Mouse (Mus musculus) liver, embryonic 14.5 days (tissue): ENCODE measurements around the gene Bin2. TPM values are rescaled to one million over a fixed set of nuclear protein-coding genes. Genes with fewer than 3 reads are reported as not detected.

Source experiments
- ATAC-seq: fragments of 200-750 bp; cut with Nextera tagmentation; 2 replicates; pipeline ENCODE4 v1.8.0; 2017; ENCODE audit warnings: moderate number of reproducible peaks, mild to moderate bottlenecking, moderate library complexity; ENCODE audit not compliant: insufficient read depth
- DNase-seq, 3 experiments: peaks; one replicate each; pipeline ENCODE4 v3.0.0-alpha.2; 2012 to 2013; ENCODE audit warnings: low read depth in 3 of 3, low spot score in 3 of 3
- H3K27ac ChIP-seq: fragments of 300-500 bp; sonication (generic); 2 replicates; pipeline ENCODE4 v1.5.1; 2014; ENCODE audit warnings: moderate library complexity, mild to moderate bottlenecking, control low read depth, inconsistent platforms
- H3K27me3 ChIP-seq: fragments of 300-500 bp; sonication (generic); 2 replicates; pipeline ENCODE4 v1.6.1; 2014; ENCODE audit warnings: mild to moderate bottlenecking, low read length, moderate library complexity; ENCODE audit not compliant: control insufficient read depth, insufficient read depth
- H3K36me3 ChIP-seq: fragments of 300-500 bp; sonication (generic); replicated peaks from 2 replicates; pipeline ENCODE4 v1.6.1; 2014; ENCODE audit warnings: low read depth; ENCODE audit not compliant: control insufficient read depth, insufficient read depth
- H3K4me1 ChIP-seq, 2 experiments: fragments of 200-500 bp in 1 of 2; fragments of 300-500 bp in 1 of 2; sonication (generic) in 1 of 2; replicated peaks; 2 replicates each; pipeline ENCODE4 v1.6.1; 2012 to 2014; ENCODE audit warnings: antibody characterized with exemption in 1 of 2, inconsistent platforms in 1 of 2, low read length in 1 of 2; ENCODE audit not compliant: control insufficient read depth in 2 of 2, insufficient read depth in 2 of 2
- H3K4me2 ChIP-seq: fragments of 300-500 bp; sonication (generic); 2 replicates; pipeline ENCODE4 v1.6.1; 2014; ENCODE audit warnings: low read depth, mild to moderate bottlenecking, control low read depth, moderate library complexity
- H3K4me3 ChIP-seq, 2 experiments: fragments of 200-500 bp in 1 of 2; fragments of 300-500 bp in 1 of 2; sonication (generic) in 1 of 2; 2 replicates each; pipeline ENCODE4 v1.5.1; 2012 to 2014; ENCODE audit warnings: low read depth in 2 of 2, low read length in 2 of 2, mild to moderate bottlenecking in 2 of 2, control low read depth in 1 of 2, inconsistent platforms in 1 of 2, moderate library complexity in 1 of 2; ENCODE audit not compliant: insufficient read depth in 1 of 2
- H3K9ac ChIP-seq: fragments of 300-500 bp; sonication (generic); replicated peaks from 2 replicates; pipeline ENCODE4 v1.6.1; 2014; ENCODE audit warnings: mild to moderate bottlenecking, control low read depth, moderate library complexity
- H3K9me3 ChIP-seq: fragments of 300-500 bp; sonication (generic); 2 replicates; pipeline ENCODE4 v1.6.1; 2016; ENCODE audit warnings: low read length, mixed read lengths; ENCODE audit not compliant: control insufficient read depth
- CTCF ChIP-seq: IDR thresholded peaks from 2 replicates; pipeline ENCODE4 v1.5.1; 2016; ENCODE audit warnings: antibody characterized with exemption, low read depth, control low read depth
- EP300 ChIP-seq: IDR thresholded peaks from 2 replicates; pipeline ENCODE4 v1.6.1; 2016; ENCODE audit warnings: antibody characterized with exemption, low read depth
- WGBS: fragments of 180-500 bp; shearing (Covaris S2); extraction: QIAGEN DNeasy Blood & Tissue Kit; methylation state at CpG from one replicate; pipeline ENCODE4 v1.1.7; 2014; ENCODE audit not compliant: insufficient replicate concordance; 5-methylcytosine and 5-hydroxymethylcytosine counted together
- polyA plus RNA-seq, 2 experiments: library from polyadenylated mRNA; depleted of rRNA in 1 of 2; stranded (reverse) in 1 of 2; unstranded in 1 of 2; fragments of >200 nt; fragmentation: Nextera tagmentation in 1 of 2; extraction: Ambion mirVana in 1 of 2; gene quantifications; 2 replicates each; pipeline versions ENCODE4 v1.2.1 to v1.2.3; 2012 to 2014

Bin2 gene
- polyA plus RNA-seq, 2 experiments = 12.7 to 17.5 TPM

DNA sequence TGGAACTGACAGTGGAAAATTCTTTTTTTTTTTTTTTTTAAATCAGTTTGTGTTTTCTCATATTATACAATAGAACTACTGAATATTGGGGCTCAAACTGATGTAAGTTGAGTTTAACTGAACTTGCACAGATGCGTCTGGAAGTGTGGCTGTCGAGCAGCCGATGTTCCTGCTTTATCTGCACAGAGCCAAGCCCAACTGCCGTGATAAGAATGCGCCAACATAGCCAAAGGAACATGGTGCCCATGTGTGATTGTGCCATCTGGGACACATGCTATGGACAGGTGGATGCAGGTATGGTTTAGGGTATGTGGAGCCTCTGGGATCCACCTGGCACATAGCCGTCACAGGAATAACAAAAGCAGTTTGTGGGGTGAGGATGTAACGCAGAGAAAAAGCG lies 16.5 kb upstream of the Bin2 start:
- peak overlapping the region; percentile 52 for H3K4me2 ChIP-seq
- ATAC-seq (peak; percentile 71), DNase-seq (no peak)

DNA sequence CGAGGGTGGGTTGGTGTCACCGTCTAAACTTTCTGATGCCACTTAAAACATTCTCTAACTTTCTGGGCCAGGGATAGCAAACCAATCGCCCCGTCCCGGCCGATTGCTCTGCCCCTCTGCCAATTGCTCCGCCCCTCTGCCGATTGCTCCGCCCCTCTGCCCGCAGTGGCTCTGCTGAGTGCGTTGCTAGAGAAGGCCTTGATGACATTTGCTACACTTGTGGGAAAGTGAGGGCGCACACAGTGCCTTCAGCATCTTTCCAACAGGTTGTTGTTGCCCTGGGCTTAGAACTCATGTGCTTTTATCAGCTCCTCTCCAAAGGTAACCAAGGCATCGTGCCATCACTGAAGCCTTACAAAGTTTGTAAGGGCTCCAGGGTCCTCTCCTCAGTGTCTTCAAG lies 15.9 kb upstream of the Bin2 start:
- TF ChIP-seq EP300 (no peak), CTCF (no peak)
- H3K4me3 ChIP-seq = 0 out of 4 replicates have a peak overlapping the region, but pooled peaks of 1 of the 2 experiments have one; percentile 12
- H3K4me1 ChIP-seq = peaks cover 10 to 36% of the 10 kb centered on the region in 2 experiments
- no peaks in the 10 kb centered on the region for H3K36me3 ChIP-seq
- no peak overlapping the region for H3K9ac ChIP-seq
- peak overlapping the region; percentile 52 for H3K4me2 ChIP-seq
- no peak overlapping the region for H3K27ac ChIP-seq
- ATAC-seq (peak; percentile 41; the same call in 1 of the 2 replicates), DNase-seq (no peak)
- WGBS = 26% methylated on average over 13 of the region's 13 CpGs
- no peaks in the 10 kb centered on the region for H3K27me3 ChIP-seq
- peaks cover 3% of the 10 kb centered on the region; the same call in 1 of the 2 replicates for H3K9me3 ChIP-seq

More for the DNA sequence above, 16.5 kb upstream of the Bin2 start:
- Histone ChIP-seq H3K4me3 (no peak overlapping the region), H3K9me3 (peaks cover 5% of the 10 kb centered on the region; the same call in 1 of the 2 replicates), H3K9ac (no peak overlapping the region), H3K27ac (no peak overlapping the region), H3K36me3 (no peaks in the 10 kb centered on the region), H3K4me1 (peaks cover 10 to 31% of the 10 kb centered on the region in 2 experiments), H3K27me3 (no peaks in the 10 kb centered on the region)
- WGBS = 30% methylated on average over 8 of the region's 8 CpGs
- TF ChIP-seq CTCF (no peak), EP300 (peak; percentile 93)

DNA sequence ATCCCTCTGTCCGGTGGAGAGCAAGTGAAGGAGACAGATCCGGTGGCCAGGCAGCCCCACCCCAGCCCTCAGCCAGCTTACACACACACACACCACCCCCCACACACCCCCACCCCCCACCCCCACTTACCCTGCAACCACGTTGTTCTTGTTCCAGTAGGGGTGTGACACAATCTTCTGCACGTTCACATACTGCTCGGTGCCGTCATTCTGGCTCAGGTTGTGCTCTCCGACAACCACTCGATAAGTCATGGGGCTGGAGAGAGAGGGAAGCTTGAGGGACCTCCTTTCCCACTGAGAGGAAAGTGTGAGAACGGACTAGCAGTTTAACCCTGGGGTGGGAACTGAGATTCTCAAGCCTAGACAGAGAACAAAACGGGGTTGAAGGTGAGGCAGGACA lies 15.1 kb upstream of the Bin2 start:
- Histone ChIP-seq H3K4me1 (peaks cover 10 to 43% of the 10 kb centered on the region in 2 experiments), H3K27ac (no peak overlapping the region), H3K4me3 (no peak overlapping the region), H3K9ac (no peak overlapping the region), H3K9me3 (no peaks in the 10 kb centered on the region), H3K27me3 (no peaks in the 10 kb centered on the region), H3K36me3 (no peaks in the 10 kb centered on the region), H3K4me2 (no peak overlapping the region)
- 52% methylated on average over 10 of the region's 10 CpGs for WGBS
- TF ChIP-seq CTCF (no peak), EP300 (no peak)
- DNase-seq (no peak), ATAC-seq (no peak)

DNA sequence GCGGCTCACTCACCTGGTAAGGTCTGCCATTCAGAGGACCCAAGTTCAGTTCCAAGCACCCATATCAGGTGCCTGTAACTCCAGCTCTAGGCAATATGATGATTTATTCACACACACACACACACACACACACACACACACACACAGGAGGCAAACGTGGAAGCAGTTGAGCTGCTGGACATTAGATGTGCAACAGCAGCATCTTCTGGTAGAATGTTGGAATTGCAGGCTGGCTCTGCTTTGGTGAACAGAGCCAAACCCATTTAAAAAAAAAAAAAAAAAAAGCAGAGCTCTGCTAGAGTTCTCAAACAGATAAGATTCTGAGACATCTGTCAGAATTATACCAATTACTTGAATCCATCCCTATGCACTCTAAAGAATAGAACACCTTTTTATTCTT lies 13.7 kb upstream of the Bin2 start:
- 0 out of 2 replicates have a peak, but pooled peaks have one; percentile 23 for ATAC-seq
- peak; percentile 65 to 77 (median 74) for DNase-seq
- Histone ChIP-seq H3K27ac (no peak overlapping the region), H3K27me3 (no peaks in the 10 kb centered on the region), H3K9ac (no peak overlapping the region), H3K36me3 (no peaks in the 10 kb centered on the region), H3K4me2 (no peak overlapping the region), H3K9me3 (no peaks in the 10 kb centered on the region), H3K4me3 (no peak overlapping the region), H3K4me1 (peaks cover 10 to 50% of the 10 kb centered on the region in 2 experiments)
- TF ChIP-seq EP300 (no peak), CTCF (peak; percentile 94)
- WGBS = 43% methylated on average over 2 of the region's 2 CpGs

DNA sequence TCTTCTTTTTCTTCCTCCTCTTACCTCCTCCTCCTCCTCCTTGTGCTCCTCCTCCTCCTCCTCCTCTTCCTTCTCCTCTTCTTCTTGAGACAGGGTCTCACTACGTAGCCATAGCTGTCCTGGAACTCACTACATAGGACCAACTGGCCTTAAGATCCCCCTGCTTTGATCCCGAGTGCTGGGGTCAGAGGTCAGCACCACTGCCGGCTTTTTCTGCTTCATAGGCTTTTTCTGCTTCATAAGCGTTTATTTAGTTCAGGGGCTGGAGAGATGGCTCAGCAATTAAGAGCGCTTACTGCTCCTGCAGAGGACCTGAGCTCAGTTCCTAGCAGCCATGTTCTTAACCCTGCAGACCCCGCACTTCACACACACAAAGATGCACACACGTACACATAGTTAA lies 12.4 kb upstream of the Bin2 start:
- no peak for ATAC-seq
- H3K4me2 ChIP-seq = no peak overlapping the region
- H3K27me3 ChIP-seq = no peaks in the 10 kb centered on the region
- H3K9me3 ChIP-seq = no peaks in the 10 kb centered on the region
- peaks cover 10 to 40% of the 10 kb centered on the region in 2 experiments for H3K4me1 ChIP-seq
- H3K27ac ChIP-seq = no peak overlapping the region
- no peak overlapping the region for H3K4me3 ChIP-seq
- 57% methylated on average over 7 of the region's 7 CpGs for WGBS
- no peak for DNase-seq
- no peak overlapping the region for H3K9ac ChIP-seq
- TF ChIP-seq CTCF = no peak
- no peak for TF ChIP-seq EP300
- H3K36me3 ChIP-seq = no peaks in the 10 kb centered on the region
